7 mouse cellular contexts compared by ENCODE assay signal in the genomic region with DNA sequence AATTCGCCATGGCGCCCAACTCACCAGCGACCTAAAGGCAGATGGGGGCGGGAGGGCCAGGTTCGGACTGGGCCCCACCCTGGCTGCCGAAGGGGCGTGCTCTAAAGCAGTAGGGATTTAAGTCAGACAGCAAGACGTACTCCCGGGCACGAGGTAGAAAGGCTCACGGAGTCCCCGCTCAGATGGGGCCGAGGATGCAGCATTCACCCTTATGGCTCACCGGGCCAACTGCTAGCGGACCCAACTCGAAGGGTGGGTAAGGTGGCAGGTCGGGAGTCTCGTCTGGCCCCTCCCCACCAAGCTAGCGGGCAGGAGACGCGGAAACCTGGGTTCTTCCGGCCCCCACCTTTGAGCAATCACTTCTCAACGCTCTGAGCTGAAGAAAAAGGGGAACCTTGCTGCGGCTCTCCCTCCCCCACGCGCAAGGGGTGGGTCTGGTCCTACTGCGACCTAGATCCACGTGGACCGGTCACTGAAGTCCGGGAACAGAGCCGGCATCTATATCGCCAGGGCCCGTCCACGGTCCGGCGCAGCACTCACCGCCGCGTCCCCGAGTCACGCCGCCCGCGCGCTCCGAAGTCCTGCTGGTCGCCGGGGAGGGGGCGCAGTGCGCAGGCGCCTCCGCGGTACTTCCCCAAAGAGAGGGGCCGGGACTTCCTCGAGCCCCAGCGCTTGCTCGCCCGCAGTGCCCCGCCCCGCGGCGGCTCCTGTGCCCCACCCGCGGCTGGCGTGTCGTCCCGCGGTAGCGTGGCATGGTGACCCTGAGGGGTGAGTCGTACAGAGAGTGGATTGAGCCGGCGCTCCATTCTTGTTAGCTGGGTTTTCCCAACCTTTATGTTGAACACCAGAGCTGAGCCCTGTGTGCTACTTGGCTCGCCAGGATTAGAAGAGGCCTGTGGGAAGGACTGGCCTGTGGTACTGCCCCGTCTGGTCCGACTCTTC. TPM values are rescaled to one million over a fixed set of nuclear protein-coding genes. Genes with fewer than 3 reads are reported as not detected.
DNase-seq lines count a peak whose midpoint lies in the region; ATAC-seq and TF ChIP-seq lines count a peak whose summit lies in the region.

A gene (minus strand): TSS at position 639 of the 942 bp plus-strand sequence.

- WGBS in embryonic facial prominence, embryonic 10.5 days = under 1% methylated on average over 75 of the region's 75 CpGs
- under 1% methylated on average over 75 of the region's 75 CpGs for WGBS in intestine, postnatal 0 days
- WGBS in limb, embryonic 11.5 days = under 1% methylated on average over 66 of the region's 75 CpGs
- under 1% methylated on average over 73 of the region's 75 CpGs for WGBS in midbrain, embryonic 13.5 days

- peak; percentile 50 for ATAC-seq in intestine, postnatal 0 days
- peak; percentile 77 for ATAC-seq in limb, embryonic 11.5 days (ENCODE audit: insufficient number of reproducible peaks, low FRiP score, low TSS enrichment, low read depth)
- peak; percentile 82 for ATAC-seq in midbrain, embryonic 13.5 days

- peak within 1 kb of the TSS; percentile 81 for H3K4me3 ChIP-seq in embryonic facial prominence, embryonic 10.5 days
- peak within 1 kb of the TSS; percentile 63 for H3K4me3 ChIP-seq in intestine, postnatal 0 days (ENCODE audit: low read depth, low read length)
- peak within 1 kb of the TSS; percentile 76 for H3K4me3 ChIP-seq in limb, embryonic 11.5 days (ENCODE audit: low read depth, low read length)
- H3K4me3 ChIP-seq in midbrain, embryonic 13.5 days (replicated peaks) = peak within 1 kb of the TSS; percentile 63

- peak; percentile 95 for DNase-seq in adrenal gland, adult 2 months
- peak; percentile 89 for DNase-seq in embryonic facial prominence, embryonic 10.5 days (ENCODE audit: low spot score)
- DNase-seq in gonadal fat pad, adult 2 months (ENCODE audit: low read depth) = peak; percentile 9
- DNase-seq in limb, embryonic 11.5 days (ENCODE audit: low spot score) = peak; percentile 85
- DNase-seq in spleen, adult 18-20 months = peak; percentile 87 to 92

- peak within 1 kb of the TSS; percentile 70 for H3K9ac ChIP-seq in intestine, postnatal 0 days (ENCODE audit: low read depth, low read length)
- H3K9ac ChIP-seq in limb, embryonic 11.5 days (ENCODE audit: low read length) = peak within 1 kb of the TSS; percentile 85
- peak within 1 kb of the TSS; percentile 76 for H3K9ac ChIP-seq in midbrain, embryonic 13.5 days (replicated peaks)

- peak within 1 kb of the TSS; percentile 93 for H3K27ac ChIP-seq in embryonic facial prominence, embryonic 10.5 days (replicated peaks)
- no peak within 1 kb of the TSS for H3K27ac ChIP-seq in intestine, postnatal 0 days (ENCODE audit: low read depth, low read length)
- H3K27ac ChIP-seq in limb, embryonic 11.5 days (replicated peaks; ENCODE audit: low read depth, low read length) = peak within 1 kb of the TSS; percentile 47
- H3K27ac ChIP-seq in midbrain, embryonic 13.5 days = peak within 1 kb of the TSS; percentile 69

- H3K9me3 ChIP-seq in embryonic facial prominence, embryonic 10.5 days = no peaks in the 10 kb centered on the region
- no peaks in the 10 kb centered on the region for H3K9me3 ChIP-seq in intestine, postnatal 0 days (ENCODE audit: control insufficient read depth)
- no peaks in the 10 kb centered on the region for H3K9me3 ChIP-seq in limb, embryonic 11.5 days (ENCODE audit: control insufficient read depth, low read length)
- H3K9me3 ChIP-seq in midbrain, embryonic 13.5 days = no peaks in the 10 kb centered on the region

- peaks cover 29% of the 10 kb centered on the region for H3K27me3 ChIP-seq in embryonic facial prominence, embryonic 10.5 days (replicated peaks; ENCODE audit: low read depth, poor library complexity, severe bottlenecking)
- no peaks in the 10 kb centered on the region for H3K27me3 ChIP-seq in intestine, postnatal 0 days (replicated peaks; ENCODE audit: control insufficient read depth, insufficient read depth, low read length)
- no peaks in the 10 kb centered on the region for H3K27me3 ChIP-seq in limb, embryonic 11.5 days (ENCODE audit: control insufficient read depth, insufficient read depth, low read length)
- peaks cover 7% of the 10 kb centered on the region; the same call in 1 of the 2 replicates for H3K27me3 ChIP-seq in midbrain, embryonic 13.5 days

- TF ChIP-seq CTCF in intestine, postnatal 0 days (IDR thresholded peaks at IDR 0.05; ENCODE audit: low read depth) = no peak; the same call in none of the 2 replicates

- peaks cover 32% of the 10 kb centered on the region for H3K4me1 ChIP-seq in embryonic facial prominence, embryonic 10.5 days
- 0 out of 2 replicates have a peak, but pooled peaks cover 4% of the 10 kb centered on the region for H3K4me1 ChIP-seq in intestine, postnatal 0 days (replicated peaks; ENCODE audit: control insufficient read depth, insufficient read depth, low read length)
- peaks cover 9% of the 10 kb centered on the region for H3K4me1 ChIP-seq in limb, embryonic 11.5 days (ENCODE audit: control insufficient read depth, insufficient read depth, low read length)
- peaks cover 26% of the 10 kb centered on the region for H3K4me1 ChIP-seq in midbrain, embryonic 13.5 days (replicated peaks)

- H3K4me2 ChIP-seq in intestine, postnatal 0 days (replicated peaks; ENCODE audit: low read depth) = peak within 1 kb of the TSS; percentile 92
- H3K4me2 ChIP-seq in limb, embryonic 11.5 days (ENCODE audit: low read depth, severe bottlenecking) = peak within 1 kb of the TSS; percentile 84
- peak within 1 kb of the TSS; percentile 93 for H3K4me2 ChIP-seq in midbrain, embryonic 13.5 days (replicated peaks)

- H3K36me3 ChIP-seq in embryonic facial prominence, embryonic 10.5 days (replicated peaks) = peaks cover 28% of the 10 kb centered on the region
- H3K36me3 ChIP-seq in intestine, postnatal 0 days (ENCODE audit: control insufficient read depth, insufficient read depth) = peaks cover 5% of the 10 kb centered on the region; the same call in 1 of the 2 replicates
- peaks cover 6% of the 10 kb centered on the region; the same call in 1 of the 2 replicates for H3K36me3 ChIP-seq in limb, embryonic 11.5 days (ENCODE audit: control insufficient read depth, insufficient read depth, low read length)
- peaks cover 9% of the 10 kb centered on the region for H3K36me3 ChIP-seq in midbrain, embryonic 13.5 days

RNA-seq across cellular contexts. Expression of the gene that starts here (rescaled TPM):
- total RNA-seq in adrenal gland, adult 2 months (2021) = 10 to 100 TPM; 21.4 to 31.1 TPM
- 61.2 and 67.3 TPM in 2 replicates for polyA plus RNA-seq in adrenal gland, adult 2 months (2012; rRNA removed)
- 85.2 and 89.9 TPM in 2 replicates for polyA plus RNA-seq in embryonic facial prominence, embryonic 10.5 days (2016; fragmentation: Nextera tagmentation; extraction: Ambion mirVana)
- polyA plus RNA-seq in gonadal fat pad, adult 2 months (2012; rRNA removed) = 47.1 and 76.5 TPM in 2 replicates
- polyA plus RNA-seq in intestine, postnatal 0 days (2015; fragmentation: Nextera tagmentation; extraction: Ambion mirVana) = 11.3 and 12.7 TPM in 2 replicates
- 92.5 and 97.1 TPM in 2 replicates for polyA plus RNA-seq in limb, embryonic 11.5 days (2014; fragmentation: Nextera tagmentation; extraction: Ambion mirVana)
- polyA plus RNA-seq in midbrain, embryonic 13.5 days (2015; fragmentation: Nextera tagmentation; extraction: Ambion mirVana) = 38.9 and 40.4 TPM in 2 replicates

Comparison
In these comparisons a context has a peak if more than half of its experiments do, and no peak if none do; other contexts are left out.
1. DNase-seq: peak in every context shown above with its lines; median percentile 95 in adrenal gland, adult 2 months; 90 in spleen, adult 18-20 months; 89 in embryonic facial prominence, embryonic 10.5 days; 85 in limb, embryonic 11.5 days; 9 in gonadal fat pad, adult 2 months.